Mouse (Mus musculus) ES-E14 (cell line): ENCODE data around the gene Ndufa9. TPM values are rescaled to one million over a fixed set of nuclear protein-coding genes. Genes with fewer than 3 reads are reported as not detected.

Experiments used
- DNase-seq: peaks from one replicate; pipeline ENCODE4 v3.0.0-alpha.2; 2013; ENCODE audit warnings: low read depth, low spot score
- H3K27ac ChIP-seq: 2 replicates; pipeline ENCODE4 v1.5.1; 2012; ENCODE audit warnings: low read depth, mild to moderate bottlenecking, low read length, moderate library complexity, mixed read lengths; ENCODE audit not compliant: poor library complexity, insufficient read depth, severe bottlenecking
- H3K36me3 ChIP-seq: 2 replicates; pipeline ENCODE4 v1.6.1; 2012; ENCODE audit warnings: mild to moderate bottlenecking, low read length, moderate library complexity, mixed read lengths; ENCODE audit not compliant: control insufficient read depth, poor library complexity, insufficient read depth, severe bottlenecking
- H3K4me1 ChIP-seq, 2 experiments: fragments of 150-350 bp in 1 of 2; sonication (generic) in 1 of 2; 2 replicates each; pipeline ENCODE4 v1.6.1; 2012; ENCODE audit warnings: low read length in 2 of 2, mild to moderate bottlenecking in 1 of 2, mixed read lengths in 1 of 2; ENCODE audit not compliant: control insufficient read depth in 2 of 2, insufficient read depth in 2 of 2, poor library complexity in 1 of 2
- H3K4me3 ChIP-seq, 2 experiments: fragments of 150-350 bp in 1 of 2; sonication (generic) in 1 of 2; 2 replicates each; pipeline ENCODE4 v1.5.1; 2012; ENCODE audit warnings: low read length in 2 of 2, low read depth in 1 of 2, mild to moderate bottlenecking in 1 of 2, mixed read lengths in 1 of 2; ENCODE audit not compliant: insufficient read depth in 1 of 2, poor library complexity in 1 of 2, severe bottlenecking in 1 of 2
- H3K9ac ChIP-seq: 2 replicates; pipeline ENCODE4 v1.6.1; 2012; ENCODE audit warnings: low read depth, mild to moderate bottlenecking, low read length, mixed read lengths; ENCODE audit not compliant: poor library complexity, insufficient read depth, severe bottlenecking
- H3K9me3 ChIP-seq: fragments of 150-350 bp; sonication (generic); 2 replicates; pipeline ENCODE4 v1.6.1; 2012; ENCODE audit warnings: low read depth, mild to moderate bottlenecking, low read length; ENCODE audit not compliant: control insufficient read depth, insufficient read depth
- CHD2 ChIP-seq: IDR thresholded peaks from 2 replicates; pipeline ENCODE4 v1.6.1; 2014; ENCODE audit warnings: mild to moderate bottlenecking, low read depth, low read length, inconsistent platforms
- HCFC1 ChIP-seq: IDR thresholded peaks from 2 replicates; pipeline ENCODE4 v1.6.1; 2012; ENCODE audit warnings: low read length, inconsistent platforms, borderline replicate concordance; ENCODE audit not compliant: insufficient read depth
- MAFK ChIP-seq: IDR thresholded peaks from 2 replicates; pipeline ENCODE4 v1.6.1; 2014; ENCODE audit warnings: mild to moderate bottlenecking, low read depth, low read length, inconsistent platforms; ENCODE audit not compliant: insufficient read depth
- ZC3H11A ChIP-seq: IDR thresholded peaks from 2 replicates; pipeline ENCODE4 v1.6.1; 2012; ENCODE audit warnings: low read depth, mild to moderate bottlenecking, inconsistent platforms, low read length, borderline replicate concordance
- ZNF384 ChIP-seq: IDR thresholded peaks from 2 replicates; pipeline ENCODE4 v1.6.1; 2012; ENCODE audit warnings: low read depth, low read length, inconsistent platforms
- in situ Hi-C, 2 experiments: fragments of 600-800 bp; cut with MboI; formaldehyde crosslinking; loops; one replicate each; pipeline ENCODE4 v1.15.1; 2025; ENCODE audit warnings: low sequenced_read_pairs in 2 of 2, inconsistent platforms in 1 of 2; ENCODE audit not compliant: unreplicated experiment in 2 of 2
- total RNA-seq: library from RNA; depleted of rRNA; stranded (reverse); fragments of 300-350 nt; gene quantifications from 2 replicates; pipeline ENCODE4 v1.2.3, GENCODE M21; 2012

Gene Ndufa9
- total RNA-seq, 1 experiment: 148 TPM

DNA sequence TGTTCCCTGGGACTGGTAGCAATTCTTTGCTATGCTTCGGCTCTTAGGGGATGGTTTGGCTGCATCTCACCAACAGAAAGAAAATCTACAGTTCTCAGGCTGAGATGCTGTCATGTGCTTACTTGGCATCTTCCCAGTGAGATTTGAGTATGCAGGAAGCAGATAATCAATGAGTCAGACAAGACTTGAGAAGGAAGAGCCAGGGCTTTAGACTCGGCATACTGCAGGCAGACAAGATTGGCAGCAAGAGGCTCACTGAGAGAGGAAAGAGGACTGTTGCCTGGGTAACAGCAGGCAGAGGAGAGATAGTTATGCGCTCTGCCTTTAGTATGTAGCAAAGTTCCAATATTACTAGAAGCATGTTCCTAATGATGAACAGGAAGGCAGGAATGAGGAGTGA is 25.8 kb downstream of the Ndufa9 start:
- Histone ChIP-seq H3K27ac (no peak overlapping the region), H3K4me1 (peaks cover 2 to 3% of the 10 kb centered on the region in 2 experiments; a peak in 2 of 4 replicates), H3K9me3 (no peaks in the 10 kb centered on the region), H3K4me3 (no peak overlapping the region), H3K9ac (no peak overlapping the region), H3K36me3 (peaks cover 30% of the 10 kb centered on the region)
- TF ChIP-seq ZNF384: no peak
- TF ChIP-seq MAFK: no peak
- no peak for TF ChIP-seq ZC3H11A
- TF ChIP-seq HCFC1: no peak
- no peak for TF ChIP-seq CHD2
- DNase-seq: no peak
- in situ Hi-C loops: no loop called here

DNA sequence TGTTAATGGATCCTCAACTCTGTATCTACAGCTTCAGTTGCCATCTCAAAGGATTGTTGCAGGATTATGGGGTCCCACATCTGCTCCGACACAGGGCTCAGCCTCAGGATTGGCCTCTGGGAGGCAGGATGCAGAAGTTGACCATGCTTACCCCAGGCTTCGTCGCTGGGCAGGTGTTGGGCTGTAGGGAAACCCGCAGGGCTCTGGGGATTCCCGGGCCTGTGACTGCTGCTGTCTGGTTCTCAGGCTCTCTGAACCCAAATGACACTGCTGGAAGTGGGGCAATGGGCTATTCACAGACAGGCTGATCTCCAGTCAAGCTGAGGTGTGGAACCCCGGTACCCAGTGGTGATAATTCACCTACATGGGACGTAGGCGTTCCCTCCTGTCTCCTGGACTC is 32.6 kb downstream of the Ndufa9 start:
- DNase-seq: no peak
- Histone ChIP-seq H3K4me1 (peaks cover 6 to 8% of the 10 kb centered on the region in 2 experiments; a peak in 2 of 4 replicates), H3K27ac (no peak overlapping the region), H3K9me3 (no peaks in the 10 kb centered on the region), H3K36me3 (peaks cover 2% of the 10 kb centered on the region; the same call in 1 of the 2 replicates), H3K4me3 (no peak overlapping the region), H3K9ac (no peak overlapping the region)
- in situ Hi-C loops: no loop called here
- TF ChIP-seq MAFK (no peak), ZC3H11A (no peak), ZNF384 (no peak), HCFC1 (no peak), CHD2 (no peak)

DNA sequence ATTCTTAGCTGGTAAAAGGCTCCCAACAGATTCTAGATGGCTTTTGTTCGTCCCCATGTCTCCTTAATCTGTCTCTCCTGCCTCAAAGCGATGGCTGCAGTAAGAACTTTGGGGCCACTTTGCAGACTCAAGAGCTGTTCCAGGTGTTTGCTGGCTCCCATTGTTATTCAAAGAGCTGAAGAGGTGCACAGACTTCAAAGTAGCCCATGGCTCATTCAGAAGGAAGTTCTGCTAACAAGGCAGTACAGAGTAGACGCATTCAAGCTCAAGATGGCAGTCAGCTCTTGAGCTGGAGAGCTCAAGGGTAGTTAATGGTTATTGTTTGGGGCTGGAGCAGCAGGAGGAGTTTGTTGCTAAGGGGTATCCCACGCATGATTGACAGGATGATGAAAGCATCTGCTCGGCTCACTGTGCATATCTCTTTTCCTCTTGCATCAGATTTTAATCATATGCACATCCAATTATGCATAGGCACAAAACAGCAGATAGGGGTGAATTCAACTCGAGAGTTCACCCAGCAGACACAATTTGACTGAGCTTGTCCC is 33.7 kb downstream of the Ndufa9 start:
- DNase-seq: peak; percentile 40
- in situ Hi-C loops: no loop called here
- Histone ChIP-seq H3K36me3 (no peaks in the 10 kb centered on the region), H3K27ac (no peak overlapping the region), H3K9ac (no peak overlapping the region), H3K4me3 (no peak overlapping the region), H3K9me3 (no peaks in the 10 kb centered on the region), H3K4me1 (peaks cover 6 to 8% of the 10 kb centered on the region in 2 experiments; a peak in 2 of 4 replicates)
- TF ChIP-seq CHD2: no peak
- no peak for TF ChIP-seq ZC3H11A
- peak; percentile 20; the same call in 1 of the 2 replicates for TF ChIP-seq MAFK
- no peak for TF ChIP-seq HCFC1
- TF ChIP-seq ZNF384: no peak

DNA sequence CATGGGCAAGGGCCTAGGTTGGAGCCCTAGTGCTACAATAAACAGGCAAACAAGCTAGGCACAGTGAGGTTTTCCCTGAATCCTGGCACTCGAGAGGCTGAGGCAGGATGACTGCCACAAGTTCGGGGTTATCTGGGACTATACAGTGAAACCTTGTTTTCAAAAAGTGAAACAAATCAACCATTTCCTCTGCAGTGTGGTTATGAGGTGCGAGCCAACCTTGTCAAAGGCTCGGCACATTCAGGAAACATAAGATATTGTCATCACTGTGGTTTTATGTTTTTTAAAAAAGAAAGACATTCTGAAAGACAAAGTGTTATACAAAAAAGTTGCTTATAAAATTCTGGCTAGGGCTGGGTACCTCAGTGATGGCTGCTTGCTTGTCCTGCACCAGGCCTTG is 37.5 kb downstream of the Ndufa9 start:
- no peak overlapping the region for H3K9ac ChIP-seq
- no peak overlapping the region for H3K4me3 ChIP-seq
- peaks cover 6 to 16% of the 10 kb centered on the region in 2 experiments; a peak in 3 of 4 replicates for H3K4me1 ChIP-seq
- in situ Hi-C loops: no loop called here
- TF ChIP-seq CHD2 (no peak), ZNF384 (no peak), ZC3H11A (no peak)
- H3K27ac ChIP-seq: no peak overlapping the region
- H3K9me3 ChIP-seq: no peaks in the 10 kb centered on the region
- H3K36me3 ChIP-seq: no peaks in the 10 kb centered on the region
- no peak for DNase-seq

DNA sequence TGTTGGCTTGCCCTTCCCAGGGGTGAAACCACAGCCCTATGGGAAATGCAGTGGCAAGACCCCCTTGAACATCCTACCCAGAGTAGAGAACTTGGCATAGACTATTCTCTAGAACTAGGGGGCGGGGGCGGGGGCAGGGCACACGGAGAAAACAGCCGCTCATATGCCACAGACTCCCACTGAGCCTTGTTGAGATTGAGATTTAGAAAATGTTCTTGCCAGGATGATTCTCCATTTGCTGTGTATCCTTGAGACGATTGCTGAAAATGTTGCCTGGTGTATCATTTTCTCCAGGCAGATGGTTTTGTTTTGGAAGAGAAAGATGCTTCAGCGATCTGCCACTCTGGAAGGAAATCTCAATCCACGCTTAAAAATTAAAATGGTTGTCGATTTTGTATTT is 40.4 kb downstream of the Ndufa9 start:
- peaks cover 1 to 8% of the 10 kb centered on the region in 2 experiments; a peak in 2 of 4 replicates for H3K4me1 ChIP-seq
- H3K9me3 ChIP-seq: no peaks in the 10 kb centered on the region
- DNase-seq: no peak
- TF ChIP-seq ZNF384 (no peak), MAFK (no peak)
- H3K36me3 ChIP-seq: no peaks in the 10 kb centered on the region
- H3K9ac ChIP-seq: no peak overlapping the region
- 0 out of 4 replicates have a peak overlapping the region, but pooled peaks of 1 of the 2 experiments have one; percentile 6 for H3K4me3 ChIP-seq
- in situ Hi-C loops: loop anchor here in 1 of 2 experiments (10.0 kb wide), 1 partner anchor 126 kb away; the partner anchor contains the start of genes D6Wsu163e and Rad51ap1
- no peak overlapping the region for H3K27ac ChIP-seq
